Mouse (Mus musculus): Measurements from ENCODE around the gene Fnbp4. TPM values are rescaled to one million over a fixed set of nuclear protein-coding genes. Genes with fewer than 3 reads are reported as not detected.

The Fnbp4 gene
- polyA plus RNA-seq, 1 experiment from 2014 or later = 106 TPM

DNA sequence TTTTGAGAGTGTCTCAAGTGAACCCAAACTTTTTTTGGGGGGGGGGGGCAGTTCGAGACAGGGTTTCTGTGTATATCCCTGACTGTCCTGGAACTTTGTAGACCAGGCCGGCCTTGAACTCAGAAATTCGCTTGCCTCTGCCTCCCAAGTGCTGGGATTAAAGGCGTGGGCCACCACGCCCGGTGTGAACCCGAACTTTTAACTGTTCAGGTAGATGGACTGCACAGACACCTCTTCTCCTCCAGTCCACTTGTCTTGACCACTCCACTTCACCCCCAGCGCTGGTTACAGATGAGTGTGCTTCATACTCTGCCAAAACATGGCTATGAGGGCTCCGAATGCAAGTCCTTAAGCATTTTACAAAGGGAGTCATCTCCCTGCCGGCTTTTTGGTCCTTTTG lies 2.0 kb downstream of the Fnbp4 start:
- peaks cover 8% of the 10 kb centered on the region; the same call in 1 of the 2 replicates for H3K4me1 ChIP-seq (ENCODE audit: insufficient read depth)
- no peak overlapping the region for H3K27ac ChIP-seq (ENCODE audit: low read depth)
- WGBS = 87% methylated on average over 10 of the region's 10 CpGs
- peak overlapping the region; percentile 91 for H3K4me2 ChIP-seq
- ATAC-seq (ENCODE audit: insufficient read depth) (no peak), DNase-seq (no peak)
- H3K4me3 ChIP-seq (ENCODE audit: low read depth, low read length) = peak overlapping the region; percentile 94
- H3K27me3 ChIP-seq (ENCODE audit: insufficient read depth, low read length) = no peaks in the 10 kb centered on the region
- H3K9me3 ChIP-seq (ENCODE audit: low read depth, low read length) = no peaks in the 10 kb centered on the region
- H3K9ac ChIP-seq = peak overlapping the region; percentile 98
- no peak for TF ChIP-seq CTCF (IDR thresholded peaks at IDR 0.05; ENCODE audit: low read depth)
- peaks cover 32% of the 10 kb centered on the region for H3K36me3 ChIP-seq (ENCODE audit: insufficient read depth)

DNA sequence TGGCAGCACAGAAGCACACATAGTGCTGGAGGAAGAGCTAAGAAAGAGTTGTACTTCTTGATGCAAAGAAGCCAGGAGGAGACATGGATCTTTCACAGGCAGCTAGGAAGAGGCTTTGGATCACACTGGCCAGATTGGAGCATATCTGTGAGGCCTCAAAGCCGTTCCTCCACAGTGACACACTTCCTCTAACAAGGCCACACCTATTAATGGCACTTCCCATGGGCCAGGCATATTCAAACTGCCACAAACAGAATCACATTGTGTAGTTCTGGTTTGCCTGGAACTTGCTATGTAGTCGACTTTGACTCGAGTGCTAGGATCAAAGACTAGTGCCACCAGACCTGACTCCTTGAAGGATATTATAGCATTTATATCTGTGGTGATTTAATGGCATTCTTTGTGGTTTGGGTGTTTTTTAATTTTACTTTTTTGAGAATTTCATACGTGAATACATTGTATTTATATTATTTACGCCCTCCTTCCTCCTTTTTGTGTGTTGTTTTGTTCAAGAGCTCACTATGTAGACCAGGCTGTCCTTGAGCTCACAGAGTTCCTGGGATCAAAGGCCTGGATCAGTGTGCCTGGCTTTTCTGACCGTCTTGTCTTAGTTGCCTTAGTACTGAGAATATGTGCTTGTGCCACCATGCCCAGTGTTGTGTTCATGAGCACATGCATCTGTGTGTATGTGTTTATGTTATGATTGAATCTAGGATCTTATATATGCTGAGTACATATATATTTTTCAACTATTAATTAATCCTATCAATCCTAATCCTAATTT lies 4.7 kb downstream of the Fnbp4 start:
- H3K4me1 ChIP-seq (ENCODE audit: insufficient read depth) = peaks cover 8% of the 10 kb centered on the region; the same call in 1 of the 2 replicates
- no peak for TF ChIP-seq CTCF (IDR thresholded peaks at IDR 0.05; ENCODE audit: low read depth)
- no peaks in the 10 kb centered on the region for H3K9me3 ChIP-seq (ENCODE audit: low read depth, low read length)
- H3K9ac ChIP-seq = no peak overlapping the region
- H3K4me2 ChIP-seq = no peak overlapping the region
- 73% methylated on average over 6 of the region's 6 CpGs for WGBS
- ATAC-seq (ENCODE audit: insufficient read depth) (no peak), DNase-seq (no peak)
- no peak overlapping the region for H3K4me3 ChIP-seq (ENCODE audit: low read depth, low read length)
- no peaks in the 10 kb centered on the region for H3K27me3 ChIP-seq (ENCODE audit: insufficient read depth, low read length)
- no peak overlapping the region for H3K27ac ChIP-seq (ENCODE audit: low read depth)
- peaks cover 60% of the 10 kb centered on the region for H3K36me3 ChIP-seq (ENCODE audit: insufficient read depth)

DNA sequence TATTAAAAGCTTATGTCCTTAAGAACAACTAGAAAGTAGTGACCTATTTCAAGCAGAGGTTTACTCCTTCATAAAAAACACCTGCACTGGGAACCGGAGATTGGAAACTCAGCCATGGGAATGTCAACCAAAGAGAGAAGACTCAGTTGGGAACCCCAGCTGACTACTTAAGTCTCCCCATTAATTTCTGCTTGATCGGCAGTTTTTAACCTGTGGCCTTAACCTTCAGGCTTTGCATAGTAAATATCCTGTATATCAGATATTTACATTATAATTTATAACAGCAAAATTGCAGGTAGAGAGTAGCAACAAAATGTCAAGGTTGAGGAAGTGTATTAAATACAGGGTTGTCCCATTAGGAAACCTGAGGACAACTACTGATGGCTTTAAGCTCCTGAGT lies 8.4 kb downstream of the Fnbp4 start:
- DNase-seq (no peak), ATAC-seq (ENCODE audit: insufficient read depth) (no peak)
- Histone ChIP-seq H3K9me3 (ENCODE audit: low read depth, low read length) (no peaks in the 10 kb centered on the region), H3K27me3 (ENCODE audit: insufficient read depth, low read length) (no peaks in the 10 kb centered on the region), H3K4me2 (no peak overlapping the region), H3K4me3 (ENCODE audit: low read depth, low read length) (no peak overlapping the region), H3K9ac (no peak overlapping the region), H3K4me1 (ENCODE audit: insufficient read depth) (no peaks in the 10 kb centered on the region), H3K27ac (ENCODE audit: low read depth) (no peak overlapping the region), H3K36me3 (ENCODE audit: insufficient read depth) (peaks cover 85% of the 10 kb centered on the region)
- WGBS = 94% methylated on average over 2 of the region's 2 CpGs
- TF ChIP-seq CTCF (IDR thresholded peaks at IDR 0.05; ENCODE audit: low read depth) = no peak

DNA sequence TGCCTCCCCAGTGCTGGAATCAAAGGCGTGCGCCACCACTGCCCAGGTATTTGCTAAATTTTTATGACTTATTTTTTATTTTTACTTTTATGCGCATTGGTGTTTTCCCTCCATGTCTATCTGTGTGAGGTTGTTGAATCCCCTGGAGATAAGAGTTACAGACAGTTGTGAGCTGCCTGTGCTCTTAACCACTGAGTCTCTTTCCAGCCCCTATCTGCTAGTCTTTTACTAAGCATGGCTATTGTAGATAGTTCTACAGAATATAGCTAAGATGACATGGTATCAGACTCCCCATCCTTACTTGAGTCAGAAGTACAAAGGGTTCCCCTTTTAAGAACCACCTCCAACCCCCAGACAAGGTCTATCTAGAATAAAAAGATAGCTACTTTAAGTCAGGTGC lies 9.0 kb downstream of the Fnbp4 start:
- 99% methylated on average over 3 of the region's 3 CpGs for WGBS
- no peak for TF ChIP-seq CTCF (IDR thresholded peaks at IDR 0.05; ENCODE audit: low read depth)
- Histone ChIP-seq H3K36me3 (ENCODE audit: insufficient read depth) (peaks cover 85% of the 10 kb centered on the region), H3K4me2 (no peak overlapping the region), H3K4me1 (ENCODE audit: insufficient read depth) (no peaks in the 10 kb centered on the region), H3K9ac (no peak overlapping the region), H3K27ac (ENCODE audit: low read depth) (no peak overlapping the region), H3K4me3 (ENCODE audit: low read depth, low read length) (no peak overlapping the region), H3K27me3 (ENCODE audit: insufficient read depth, low read length) (no peaks in the 10 kb centered on the region), H3K9me3 (ENCODE audit: low read depth, low read length) (no peaks in the 10 kb centered on the region)
- ATAC-seq (ENCODE audit: insufficient read depth) (no peak), DNase-seq (no peak)

DNA sequence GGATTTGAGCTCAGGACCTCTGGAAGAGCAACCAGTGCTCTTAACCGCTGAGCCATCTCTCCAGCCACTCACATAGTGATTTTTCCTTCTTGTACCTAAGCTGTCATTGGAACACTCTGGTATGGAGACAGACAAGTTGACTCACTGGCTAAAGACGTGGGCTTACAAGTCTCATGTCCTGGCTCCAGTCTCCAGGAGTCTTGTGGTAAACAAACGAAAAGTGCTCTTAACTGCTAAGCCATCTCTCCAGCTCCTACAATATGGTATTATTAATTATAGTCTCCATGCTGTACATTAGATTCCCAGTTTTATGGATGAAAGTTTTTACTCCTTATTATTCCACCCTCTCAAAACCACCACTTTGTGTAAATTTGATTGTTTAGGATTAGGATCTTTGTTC lies 20.0 kb downstream of the Fnbp4 start:
- TF ChIP-seq CTCF (IDR thresholded peaks at IDR 0.05; ENCODE audit: low read depth) = no peak
- ATAC-seq (ENCODE audit: insufficient read depth) = no peak
- 82% methylated on average over 3 of the region's 3 CpGs for WGBS

DNA sequence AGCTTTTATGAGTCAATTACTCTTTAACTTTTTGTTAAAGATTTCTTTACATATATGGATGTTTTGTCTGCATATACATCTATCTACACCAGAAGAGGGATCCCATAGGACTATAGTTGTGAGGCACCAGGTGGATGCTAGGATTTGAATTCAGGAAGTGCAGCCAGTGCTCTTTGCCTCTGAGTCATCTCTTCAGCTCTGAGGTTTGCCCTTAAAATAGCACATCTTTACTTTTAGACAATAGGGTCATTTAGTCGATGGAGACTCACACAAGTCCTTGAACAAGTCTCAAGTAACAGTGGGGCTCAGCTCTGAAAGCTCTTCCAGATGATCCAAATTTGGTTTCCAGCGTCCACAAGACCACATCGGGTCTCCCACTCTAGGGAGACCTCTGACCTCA lies 36.2 kb downstream of the Fnbp4 start:
- no peaks in the 10 kb centered on the region for H3K27me3 ChIP-seq (ENCODE audit: insufficient read depth, low read length)
- no peak for TF ChIP-seq CTCF (IDR thresholded peaks at IDR 0.05; ENCODE audit: low read depth)
- ATAC-seq (ENCODE audit: insufficient read depth) = no peak

More for the DNA sequence above, 20.0 kb downstream of the Fnbp4 start:
- H3K9ac ChIP-seq = no peak overlapping the region
- no peaks in the 10 kb centered on the region for H3K9me3 ChIP-seq (ENCODE audit: low read depth, low read length)
- peaks cover 96% of the 10 kb centered on the region for H3K36me3 ChIP-seq (ENCODE audit: insufficient read depth)
- no peaks in the 10 kb centered on the region for H3K4me1 ChIP-seq (ENCODE audit: insufficient read depth)
- H3K4me2 ChIP-seq = no peak overlapping the region
- no peak for DNase-seq
- no peak overlapping the region for H3K27ac ChIP-seq (ENCODE audit: low read depth)
- H3K27me3 ChIP-seq (ENCODE audit: insufficient read depth, low read length) = no peaks in the 10 kb centered on the region
- no peak overlapping the region for H3K4me3 ChIP-seq (ENCODE audit: low read depth, low read length)

DNA sequence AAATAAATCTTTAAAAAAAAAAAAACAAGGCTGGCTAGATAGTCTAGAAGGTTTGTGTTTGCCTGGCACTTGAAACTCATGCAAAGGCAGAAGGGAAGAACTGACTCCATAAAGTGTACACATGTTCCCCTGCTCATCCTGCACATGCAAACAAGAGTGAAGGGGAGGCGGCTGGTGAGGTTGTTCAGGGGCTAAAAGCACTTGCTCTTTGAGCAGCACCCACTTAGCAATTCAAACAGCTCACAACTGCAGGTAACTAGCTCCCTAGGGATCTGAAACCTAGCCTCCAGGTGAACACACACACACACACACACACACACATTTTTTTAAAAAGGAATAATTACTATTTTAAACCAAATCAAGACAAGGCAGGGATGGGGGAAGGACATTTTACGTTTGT lies 36.8 kb downstream of the Fnbp4 start:
- no peak for TF ChIP-seq CTCF (IDR thresholded peaks at IDR 0.05; ENCODE audit: low read depth)
- no peak overlapping the region for H3K9ac ChIP-seq
- peaks cover 43% of the 10 kb centered on the region for H3K36me3 ChIP-seq (ENCODE audit: insufficient read depth)
- no peak overlapping the region for H3K27ac ChIP-seq (ENCODE audit: low read depth)
- ATAC-seq (ENCODE audit: insufficient read depth) (no peak), DNase-seq (peak; percentile 7)
- no peaks in the 10 kb centered on the region for H3K9me3 ChIP-seq (ENCODE audit: low read depth, low read length)
- no peaks in the 10 kb centered on the region for H3K27me3 ChIP-seq (ENCODE audit: insufficient read depth, low read length)
- peak overlapping the region; percentile 86 for H3K4me2 ChIP-seq
- H3K4me1 ChIP-seq (ENCODE audit: insufficient read depth) = no peaks in the 10 kb centered on the region
- 34% methylated on average over 2 of the region's 2 CpGs for WGBS
- H3K4me3 ChIP-seq (ENCODE audit: low read depth, low read length) = no peak overlapping the region

More for the DNA sequence above, 36.2 kb downstream of the Fnbp4 start:
- Histone ChIP-seq H3K36me3 (ENCODE audit: insufficient read depth) (peaks cover 49% of the 10 kb centered on the region), H3K4me3 (ENCODE audit: low read depth, low read length) (no peak overlapping the region), H3K27ac (ENCODE audit: low read depth) (no peak overlapping the region), H3K4me1 (ENCODE audit: insufficient read depth) (no peaks in the 10 kb centered on the region), H3K9me3 (ENCODE audit: low read depth, low read length) (no peaks in the 10 kb centered on the region), H3K9ac (no peak overlapping the region), H3K4me2 (no peak overlapping the region)
- WGBS = 20% methylated on average over 3 of the region's 3 CpGs
- peak; percentile 6 for DNase-seq

All from lung, embryonic 14.5 days (tissue).